Mouse (Mus musculus): ENCODE data around the gene Wfikkn2. TPM values are rescaled to one million over a fixed set of nuclear protein-coding genes. Genes with fewer than 3 reads are reported as not detected.

The Wfikkn2 gene
- polyA plus RNA-seq, 1 experiment from 2014 or later, result 2.0 TPM

- H3K9ac ChIP-seq, result 0 out of 2 replicates have a peak overlapping the region, but pooled peaks have one; percentile 14
- ATAC-seq (ENCODE audit: extremely low read depth, insufficient number of reproducible peaks, low FRiP score, low TSS enrichment), result no peak
- H3K4me1 ChIP-seq, result peaks cover 37% of the 10 kb centered on the region
- WGBS, result 88% methylated on average over 8 of the region's 8 CpGs
- no peaks in the 10 kb centered on the region for H3K27me3 ChIP-seq (replicated peaks)
- no peaks in the 10 kb centered on the region for H3K9me3 ChIP-seq
- no peaks in the 10 kb centered on the region for H3K36me3 ChIP-seq
- H3K4me2 ChIP-seq, result no peak overlapping the region
- H3K27ac ChIP-seq (replicated peaks), result no peak overlapping the region
- H3K4me3 ChIP-seq, result no peak overlapping the region
These were observed 10.9 kb downstream of the Wfikkn2 start for GRCm38 (mm10) chr11:94234857-94235256.

GRCm38 (mm10) chr11:94234380-94234779, 11.4 kb downstream of the Wfikkn2 start:
- WGBS, result 78% methylated on average over 12 of the region's 12 CpGs
- 0 out of 2 replicates have a peak overlapping the region, but pooled peaks have one; percentile 14 for H3K9ac ChIP-seq

GRCm38 (mm10) chr11:94233405-94233804, 12.4 kb downstream of the Wfikkn2 start:
- H3K9ac ChIP-seq, result no peak overlapping the region
- WGBS, result 64% methylated on average over 6 of the region's 6 CpGs
- H3K36me3 ChIP-seq, result no peaks in the 10 kb centered on the region
- peaks cover 51% of the 10 kb centered on the region for H3K4me1 ChIP-seq
- ATAC-seq (ENCODE audit: extremely low read depth, insufficient number of reproducible peaks, low FRiP score, low TSS enrichment), result no peak
- no peak overlapping the region for H3K4me2 ChIP-seq
- no peak overlapping the region for H3K4me3 ChIP-seq
- H3K9me3 ChIP-seq, result no peaks in the 10 kb centered on the region
- H3K27me3 ChIP-seq (replicated peaks), result no peaks in the 10 kb centered on the region
- peak overlapping the region; percentile 16; the same call in 1 of the 2 replicates for H3K27ac ChIP-seq (replicated peaks)

More at GRCm38 (mm10) chr11:94234380-94234779, 11.4 kb downstream of the Wfikkn2 start:
- H3K9me3 ChIP-seq, result no peaks in the 10 kb centered on the region
- ATAC-seq (ENCODE audit: extremely low read depth, insufficient number of reproducible peaks, low FRiP score, low TSS enrichment), result no peak
- H3K27me3 ChIP-seq (replicated peaks), result no peaks in the 10 kb centered on the region
- no peak overlapping the region for H3K27ac ChIP-seq (replicated peaks)
- peaks cover 41% of the 10 kb centered on the region for H3K4me1 ChIP-seq
- H3K36me3 ChIP-seq, result no peaks in the 10 kb centered on the region
- H3K4me3 ChIP-seq, result no peak overlapping the region
- H3K4me2 ChIP-seq, result no peak overlapping the region

- H3K36me3 ChIP-seq, result no peaks in the 10 kb centered on the region
- 55% methylated on average over 19 of the region's 19 CpGs for WGBS
- peak overlapping the region; percentile 84 for H3K27ac ChIP-seq (replicated peaks)
- H3K9ac ChIP-seq, result peak overlapping the region; percentile 71
- H3K9me3 ChIP-seq, result no peaks in the 10 kb centered on the region
- peaks cover 53% of the 10 kb centered on the region for H3K4me1 ChIP-seq
- H3K27me3 ChIP-seq (replicated peaks), result no peaks in the 10 kb centered on the region
- no peak overlapping the region for H3K4me2 ChIP-seq
- no peak overlapping the region for H3K4me3 ChIP-seq
- no peak; the same call in 1 of the 2 replicates for ATAC-seq (ENCODE audit: extremely low read depth, insufficient number of reproducible peaks, low FRiP score, low TSS enrichment)
These were observed 13.8 kb downstream of the Wfikkn2 start for GRCm38 (mm10) chr11:94231821-94232552.

- no peaks in the 10 kb centered on the region for H3K9me3 ChIP-seq
These were observed 15.6 kb downstream of the Wfikkn2 start for GRCm38 (mm10) chr11:94230244-94230643.

GRCm38 (mm10) chr11:94229207-94229960, 16.4 kb downstream of the Wfikkn2 start:
- Histone ChIP-seq H3K9me3 (no peaks in the 10 kb centered on the region), H3K9ac (no peak overlapping the region), H3K27ac (replicated peaks) (peak overlapping the region; percentile 84), H3K36me3 (no peaks in the 10 kb centered on the region), H3K4me2 (no peak overlapping the region), H3K4me1 (peaks cover 67% of the 10 kb centered on the region), H3K27me3 (replicated peaks) (no peaks in the 10 kb centered on the region), H3K4me3 (no peak overlapping the region)
- no peak for ATAC-seq (ENCODE audit: extremely low read depth, insufficient number of reproducible peaks, low FRiP score, low TSS enrichment)
- 54% methylated on average over 5 of the region's 5 CpGs for WGBS

More at GRCm38 (mm10) chr11:94230244-94230643, 15.6 kb downstream of the Wfikkn2 start:
- no peak overlapping the region for H3K4me2 ChIP-seq
- no peak for ATAC-seq (ENCODE audit: extremely low read depth, insufficient number of reproducible peaks, low FRiP score, low TSS enrichment)
- H3K4me1 ChIP-seq, result peaks cover 67% of the 10 kb centered on the region
- 21% methylated on average over 8 of the region's 8 CpGs for WGBS
- H3K4me3 ChIP-seq, result no peak overlapping the region
- H3K36me3 ChIP-seq, result no peaks in the 10 kb centered on the region
- no peaks in the 10 kb centered on the region for H3K27me3 ChIP-seq (replicated peaks)
- H3K9ac ChIP-seq, result no peak overlapping the region
- peak overlapping the region; percentile 84 for H3K27ac ChIP-seq (replicated peaks)

- peaks cover 60% of the 10 kb centered on the region for H3K4me1 ChIP-seq
- no peaks in the 10 kb centered on the region for H3K27me3 ChIP-seq (replicated peaks)
- H3K27ac ChIP-seq (replicated peaks), result peak overlapping the region; percentile 84
- H3K36me3 ChIP-seq, result no peaks in the 10 kb centered on the region
- no peak overlapping the region for H3K4me3 ChIP-seq
- WGBS, result 58% methylated on average over 9 of the region's 9 CpGs
- no peaks in the 10 kb centered on the region for H3K9me3 ChIP-seq
- H3K4me2 ChIP-seq, result no peak overlapping the region
- H3K9ac ChIP-seq, result peak overlapping the region; percentile 50; the same call in 1 of the 2 replicates
- ATAC-seq (ENCODE audit: extremely low read depth, insufficient number of reproducible peaks, low FRiP score, low TSS enrichment), result no peak
These were observed 17.4 kb downstream of the Wfikkn2 start for GRCm38 (mm10) chr11:94228416-94228815.

- Histone ChIP-seq H3K27me3 (replicated peaks) (no peaks in the 10 kb centered on the region), H3K4me2 (peak overlapping the region; percentile 54), H3K36me3 (no peaks in the 10 kb centered on the region), H3K9me3 (no peaks in the 10 kb centered on the region), H3K9ac (peak overlapping the region; percentile 54; the same call in 1 of the 2 replicates), H3K4me1 (peaks cover 41% of the 10 kb centered on the region), H3K4me3 (peak overlapping the region; percentile 12; the same call in 1 of the 2 replicates), H3K27ac (replicated peaks) (peak overlapping the region; percentile 48)
- 24% methylated on average over 7 of the region's 7 CpGs for WGBS
- ATAC-seq (ENCODE audit: extremely low read depth, insufficient number of reproducible peaks, low FRiP score, low TSS enrichment), result no peak
These were observed 19.8 kb downstream of the Wfikkn2 start for GRCm38 (mm10) chr11:94225985-94226384.

GRCm38 (mm10) chr11:94223531-94223930, 22.3 kb downstream of the Wfikkn2 start:
- no peaks in the 10 kb centered on the region for H3K27me3 ChIP-seq (replicated peaks)
- H3K27ac ChIP-seq (replicated peaks), result no peak overlapping the region
- H3K4me3 ChIP-seq, result no peak overlapping the region
- H3K9me3 ChIP-seq, result no peaks in the 10 kb centered on the region
- H3K4me2 ChIP-seq, result no peak overlapping the region
- no peaks in the 10 kb centered on the region for H3K36me3 ChIP-seq
- peaks cover 17% of the 10 kb centered on the region for H3K4me1 ChIP-seq
- 58% methylated on average over 9 of the region's 9 CpGs for WGBS
- no peak overlapping the region for H3K9ac ChIP-seq
- no peak for ATAC-seq (ENCODE audit: extremely low read depth, insufficient number of reproducible peaks, low FRiP score, low TSS enrichment)

- 84% methylated on average over 7 of the region's 7 CpGs for WGBS
- no peak for ATAC-seq (ENCODE audit: extremely low read depth, insufficient number of reproducible peaks, low FRiP score, low TSS enrichment)
- no peak overlapping the region for H3K9ac ChIP-seq
- H3K27me3 ChIP-seq (replicated peaks), result no peaks in the 10 kb centered on the region
- H3K4me3 ChIP-seq, result no peak overlapping the region
- H3K9me3 ChIP-seq, result no peaks in the 10 kb centered on the region
- H3K36me3 ChIP-seq, result no peaks in the 10 kb centered on the region
- no peak overlapping the region for H3K4me2 ChIP-seq
- H3K4me1 ChIP-seq, result peaks cover 17% of the 10 kb centered on the region
- no peak overlapping the region for H3K27ac ChIP-seq (replicated peaks)
These were observed 24.5 kb downstream of the Wfikkn2 start for GRCm38 (mm10) chr11:94221257-94221656.

- Histone ChIP-seq H3K9ac (no peak overlapping the region), H3K9me3 (no peaks in the 10 kb centered on the region), H3K4me3 (no peak overlapping the region), H3K27me3 (replicated peaks) (no peaks in the 10 kb centered on the region), H3K4me1 (peaks cover 38% of the 10 kb centered on the region), H3K27ac (replicated peaks) (0 out of 2 replicates have a peak overlapping the region, but pooled peaks have one; percentile 9), H3K4me2 (no peak overlapping the region), H3K36me3 (peaks cover 18% of the 10 kb centered on the region)
- 65% methylated on average over 2 of the region's 2 CpGs for WGBS
- no peak for ATAC-seq (ENCODE audit: extremely low read depth, insufficient number of reproducible peaks, low FRiP score, low TSS enrichment)
These were observed 29.6 kb downstream of the Wfikkn2 start for GRCm38 (mm10) chr11:94216247-94216646.

All from heart, embryonic 13.5 days (tissue).